Mouse (Mus musculus) heart, adult 2 months (tissue): Measurements from ENCODE around the gene Fen1.

Experiments used
- CTCF ChIP-seq: fragments of 200-600 bp; IDR thresholded peaks from 2 replicates; pipeline ENCODE4 v1.8.1; 2022; ENCODE audit warnings: antibody characterized with exemption, mild to moderate bottlenecking, moderate library complexity
- POLR2A ChIP-seq: fragments of 200-500 bp; IDR thresholded peaks from 2 replicates; pipeline ENCODE4 v1.6.1; 2011; ENCODE audit warnings: mild to moderate bottlenecking, low read depth, low read length, control low read depth; ENCODE audit not compliant: insufficient read depth

GRCm38 (mm10) chr19:10242916-10243315, 38.9 kb upstream of the Fen1 start:
- no peak for TF ChIP-seq CTCF
- no peak for TF ChIP-seq POLR2A
